Mouse (Mus musculus) ovary, adult 10 weeks (tissue): Measurements from ENCODE around the gene Fkbp1b. TPM values are rescaled to one million over a fixed set of nuclear protein-coding genes. Genes with fewer than 3 reads are reported as not detected.

ENCODE experiments used
- polyA plus RNA-seq: library from polyadenylated mRNA; stranded (reverse); fragments of 350-450 nt; fragmentation: Illumina TruSeq; extraction: RNeasy Lipid Tissue Mini Kit (QIAGEN cat#74804); gene quantifications from one replicate; pipeline ENCODE4 v1.2.3, GENCODE M21; 2014

Gene Fkbp1b
- 7.1 TPM for polyA plus RNA-seq

DNA sequence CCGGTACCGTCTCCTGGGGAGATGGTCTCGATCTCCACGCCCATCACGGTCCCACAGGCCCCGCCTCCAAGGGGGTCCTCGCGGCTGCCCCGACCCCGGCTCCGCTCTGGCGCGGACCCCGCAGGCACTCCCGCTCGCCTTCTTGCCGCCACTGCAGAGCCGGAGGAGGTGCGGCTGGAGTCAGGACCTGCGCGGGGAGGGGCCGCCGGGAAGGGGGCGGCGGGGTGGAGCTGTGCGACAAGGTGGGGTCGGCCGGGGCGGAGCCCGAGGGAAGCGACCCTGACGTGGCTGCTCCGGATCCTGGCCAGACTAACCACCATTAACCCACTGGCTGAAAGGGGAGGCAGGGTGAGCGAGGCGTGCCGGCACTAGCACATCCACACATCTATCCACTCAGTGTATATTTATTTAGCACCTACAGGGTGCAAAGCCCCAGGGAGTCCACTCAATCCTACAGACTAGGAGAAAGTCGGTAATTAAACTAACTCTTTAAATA lies at the start of gene Fkbp1b:
Gene Fkbp1b (minus strand): TSS at position 200 of the 496 bp plus-strand sequence.

DNA sequence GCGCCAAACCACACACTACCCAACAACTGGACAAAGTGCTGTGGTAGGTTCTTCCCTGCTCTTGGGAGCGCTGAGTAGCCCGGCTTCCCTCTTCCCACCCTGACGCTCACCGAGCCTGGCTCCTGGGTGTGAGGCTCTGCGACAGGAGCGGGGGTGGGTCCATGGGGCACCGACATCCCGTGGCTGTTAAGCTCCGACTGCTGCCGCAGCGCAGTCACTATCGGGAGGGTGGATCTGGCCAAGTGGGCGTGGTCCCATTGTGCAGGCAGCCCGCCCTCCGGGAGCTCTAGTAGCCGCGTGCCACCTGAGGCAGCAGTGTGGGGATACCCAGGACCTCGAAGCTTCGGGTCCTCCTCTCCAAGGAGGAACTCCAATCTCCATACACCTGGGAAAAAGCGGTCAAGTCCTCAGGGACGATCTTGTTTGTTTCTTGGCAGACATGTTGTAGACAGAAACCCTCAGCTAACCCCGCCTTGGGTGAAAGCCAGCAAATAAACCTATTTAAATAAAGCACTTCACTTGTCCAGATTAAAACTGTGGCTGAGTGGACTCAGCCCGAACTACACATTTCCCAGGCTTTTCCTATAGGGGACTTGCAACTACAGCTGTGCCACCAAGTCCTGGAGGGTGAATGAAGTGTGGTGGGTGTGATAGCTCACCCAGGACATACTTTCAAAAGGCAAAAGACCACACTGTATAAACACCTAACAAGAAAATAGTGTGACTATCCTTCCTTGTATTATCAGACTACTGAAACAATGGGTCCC lies 33.0 kb upstream of the Fkbp1b start, which contains the start of gene Mfsd2b:
Gene Mfsd2b (minus strand): TSS at position 199 of the 767 bp plus-strand sequence.

DNA sequence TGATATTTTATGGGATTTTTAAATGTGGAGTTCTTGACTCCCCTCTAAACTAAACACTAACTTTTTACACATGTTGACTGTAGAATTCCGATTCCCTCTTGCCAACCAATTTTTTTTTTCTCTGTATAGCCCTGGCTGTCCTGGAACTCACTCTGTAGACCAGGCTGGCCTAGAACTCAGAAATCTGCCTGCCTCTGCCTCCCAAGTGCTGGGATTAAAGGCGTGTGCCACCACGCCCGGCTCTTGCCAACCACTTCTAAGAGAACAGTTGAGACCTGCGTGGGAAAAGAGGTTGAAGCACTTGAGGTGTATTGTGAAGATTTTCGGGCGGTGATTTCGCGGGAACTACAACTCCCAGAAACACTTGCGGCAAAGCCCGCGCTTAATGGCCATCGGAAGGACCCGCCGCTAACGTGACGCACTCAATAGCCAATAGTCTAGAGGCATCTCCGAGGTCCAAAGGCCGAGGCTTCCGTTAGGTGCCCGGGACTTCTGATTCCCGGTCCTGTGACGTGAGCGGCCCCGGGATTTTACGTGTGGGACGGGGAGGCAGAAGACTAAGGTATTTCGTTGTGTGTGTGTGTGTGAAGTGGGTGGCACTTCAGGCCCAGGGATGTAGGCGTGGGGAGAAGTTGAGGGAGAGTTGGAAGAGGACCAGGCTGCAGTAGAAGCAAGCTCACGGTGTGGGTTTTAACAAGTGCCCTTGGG lies 1.7 kb upstream of the Fkbp1b start, which contains the start of gene Wdcp:
Gene Wdcp (plus strand): TSS at position 414 of the 708 bp plus-strand sequence.

DNA sequence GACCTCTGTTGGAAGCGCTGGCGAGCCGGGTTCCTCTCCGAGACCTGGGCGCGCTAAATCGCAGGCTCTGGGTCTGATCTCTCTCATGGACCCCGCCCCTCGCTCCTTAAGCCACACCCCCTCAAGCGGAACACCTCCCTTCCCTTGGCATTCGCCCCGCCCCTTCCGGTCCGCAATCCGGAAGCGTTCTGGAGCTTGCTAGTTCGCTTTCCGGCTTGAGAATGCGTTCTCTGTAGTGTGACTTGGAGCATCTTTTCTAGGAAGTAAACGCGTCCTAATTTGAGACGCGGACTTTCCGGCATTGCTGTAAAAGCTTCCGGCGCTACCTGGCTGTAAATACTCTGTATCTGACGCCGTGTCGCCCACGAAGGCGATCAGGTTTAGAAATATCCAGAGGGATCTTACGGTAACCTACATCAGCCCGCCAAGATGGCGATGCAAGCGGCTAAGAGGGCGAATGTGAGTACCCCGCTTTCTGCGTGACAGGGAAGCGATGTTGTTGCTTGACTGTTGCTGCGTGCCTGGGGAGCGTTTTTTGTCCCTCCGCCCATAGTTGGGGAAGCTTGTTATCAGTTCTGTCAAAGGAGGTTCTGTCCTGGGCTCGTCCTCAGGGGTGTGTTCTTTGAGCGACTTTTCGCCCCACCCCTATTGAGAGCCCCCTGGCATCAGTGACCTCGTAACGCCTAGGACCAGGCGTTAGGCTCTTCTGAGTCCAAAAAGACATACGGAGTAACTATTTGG lies 23.9 kb downstream of the Fkbp1b start, which contains the start of gene Sf3b6:
Gene Sf3b6 (plus strand): TSS at position 184 of the 741 bp plus-strand sequence.

Other genes with a start within 250 kb of the Fkbp1b start
- 89.9 TPM for gene Itsn2, start 249.0 kb downstream of the Fkbp1b start, polyA plus RNA-seq
- gene Gm3625, start 248.7 kb downstream of the Fkbp1b start, polyA plus RNA-seq, result not detected
- gene Fam228a, start 103.2 kb downstream of the Fkbp1b start, polyA plus RNA-seq, result 0.60 TPM
- 4.5 TPM for gene Pfn4, start 72.6 kb downstream of the Fkbp1b start, polyA plus RNA-seq
- gene Fam228b, start 72.3 kb downstream of the Fkbp1b start, polyA plus RNA-seq, result 5.7 TPM
- 382 TPM for gene Sf3b6, start 24.0 kb downstream of the Fkbp1b start, polyA plus RNA-seq
- gene Wdcp, start 1.7 kb upstream of the Fkbp1b start, polyA plus RNA-seq, result 5.6 TPM
- gene Mfsd2b, start 32.8 kb upstream of the Fkbp1b start, polyA plus RNA-seq, result not detected
- gene Ubxn2a, start 66.1 kb upstream of the Fkbp1b start, polyA plus RNA-seq, result 113 TPM
- 56.3 TPM for gene Atad2b, start 75.8 kb upstream of the Fkbp1b start, polyA plus RNA-seq